Mouse (Mus musculus) hindbrain, embryonic 14.5 days (tissue): ENCODE measurements around the gene Hip1. TPM values are rescaled to one million over a fixed set of nuclear protein-coding genes. Genes with fewer than 3 reads are reported as not detected.

Experiments
- ATAC-seq: fragments of 200-750 bp; cut with Nextera tagmentation; 2 replicates; pipeline ENCODE4 v1.8.0; 2017; ENCODE audit warnings: moderate number of reproducible peaks, mild to moderate bottlenecking, moderate TSS enrichment, moderate library complexity; ENCODE audit not compliant: low FRiP score
- DNase-seq: peaks from one replicate; pipeline ENCODE4 v3.0.0-alpha.2; 2015; ENCODE audit warnings: low spot score
- H3K27ac ChIP-seq: fragments of 300-500 bp; sonication (generic); 2 replicates; pipeline ENCODE4 v1.5.1; 2014; ENCODE audit warnings: mild to moderate bottlenecking, moderate library complexity
- H3K27me3 ChIP-seq: fragments of 300-500 bp; sonication (generic); 2 replicates; pipeline ENCODE4 v1.6.1; 2014; ENCODE audit warnings: mild to moderate bottlenecking, low read length, mixed read lengths; ENCODE audit not compliant: control insufficient read depth, insufficient read depth
- H3K36me3 ChIP-seq: fragments of 300-500 bp; sonication (generic); replicated peaks from 2 replicates; pipeline ENCODE4 v1.6.1; 2014; ENCODE audit not compliant: control insufficient read depth, insufficient read depth
- H3K4me1 ChIP-seq: fragments of 300-500 bp; sonication (generic); replicated peaks from 2 replicates; pipeline ENCODE4 v1.6.1; 2014; ENCODE audit warnings: antibody characterized with exemption, low read length, mixed read lengths; ENCODE audit not compliant: control insufficient read depth, insufficient read depth
- H3K4me2 ChIP-seq: fragments of 300-500 bp; sonication (generic); replicated peaks from 2 replicates; pipeline ENCODE4 v1.6.1; 2014; ENCODE audit warnings: mild to moderate bottlenecking, moderate library complexity
- H3K4me3 ChIP-seq: fragments of 300-500 bp; sonication (generic); replicated peaks from 2 replicates; pipeline ENCODE4 v1.5.1; 2014; ENCODE audit warnings: mild to moderate bottlenecking, low read length
- H3K9ac ChIP-seq: fragments of 300-500 bp; sonication (generic); 2 replicates; pipeline ENCODE4 v1.6.1; 2014
- H3K9me3 ChIP-seq: fragments of 300-500 bp; sonication (generic); 2 replicates; pipeline ENCODE4 v1.6.1; 2016; ENCODE audit warnings: low read length; ENCODE audit not compliant: control insufficient read depth
- WGBS: fragments of 180-500 bp; shearing (Covaris S2); extraction: QIAGEN DNeasy Blood & Tissue Kit; methylation state at CpG from one replicate; pipeline ENCODE4 v1.1.7; 2014; 5-methylcytosine and 5-hydroxymethylcytosine counted together
- polyA plus RNA-seq: library from polyadenylated mRNA; unstranded; fragments of >200 nt; fragmentation: Nextera tagmentation; extraction: Ambion mirVana; gene quantifications from 2 replicates; pipeline ENCODE4 v1.2.1, GENCODE M21; 2014

Gene Hip1
- polyA plus RNA-seq, 1 experiment from 2014 or later = 48.4 TPM

DNA sequence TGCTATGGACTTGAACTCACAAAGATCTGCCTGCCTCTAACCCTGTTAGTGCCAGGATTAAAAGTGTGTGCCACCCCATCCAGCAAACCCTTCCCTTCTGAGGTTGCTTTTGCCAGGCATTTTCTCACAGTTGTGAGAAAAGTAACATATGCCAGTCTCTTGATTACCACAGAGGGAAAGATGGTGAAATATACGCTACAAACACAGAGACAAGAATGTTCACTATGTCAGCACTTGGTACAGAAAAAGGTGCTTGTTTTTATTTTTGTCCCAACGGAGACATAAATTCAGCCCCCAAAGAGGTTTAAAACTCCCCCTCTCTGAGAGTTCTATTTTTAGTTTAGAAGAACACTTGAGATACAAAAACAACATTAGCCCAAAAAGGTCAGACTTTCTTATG lies 20.8 kb downstream of the Hip1 start:
- Histone ChIP-seq H3K27ac (no peak overlapping the region), H3K9me3 (no peaks in the 10 kb centered on the region), H3K36me3 (no peaks in the 10 kb centered on the region), H3K4me1 (no peaks in the 10 kb centered on the region), H3K27me3 (no peaks in the 10 kb centered on the region), H3K4me2 (no peak overlapping the region), H3K4me3 (no peak overlapping the region), H3K9ac (no peak overlapping the region)
- ATAC-seq (no peak), DNase-seq (no peak)
- WGBS = 91% methylated on average over 2 of the region's 2 CpGs

DNA sequence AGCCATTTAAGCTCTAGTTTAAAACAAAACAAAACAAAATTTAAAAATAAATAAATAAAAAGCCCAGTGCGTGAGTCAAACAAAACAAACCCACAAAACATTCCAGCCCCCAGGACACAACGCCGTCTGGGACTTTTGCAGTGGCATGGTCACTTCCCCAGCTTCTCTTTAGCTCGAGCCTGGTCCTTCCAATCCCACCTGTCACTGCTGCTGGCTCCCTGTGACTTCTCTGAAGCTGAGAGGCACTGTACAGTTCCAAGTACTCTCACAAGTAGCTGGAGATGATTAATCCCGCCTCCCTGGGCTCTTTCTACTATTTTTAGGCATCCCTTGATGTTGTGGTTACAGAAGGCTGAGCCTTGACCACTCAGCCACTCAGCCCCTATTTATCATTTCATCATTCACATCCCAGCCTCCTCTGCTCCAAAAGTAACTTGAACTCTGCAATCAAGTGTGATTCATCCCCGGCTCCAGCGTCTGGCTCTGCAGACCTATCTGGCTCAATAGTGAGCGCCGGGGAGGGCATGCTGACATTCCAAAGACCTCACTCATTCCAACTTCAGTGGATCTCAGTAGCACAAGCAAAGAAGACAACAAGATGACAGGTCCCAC lies 22.7 kb downstream of the Hip1 start:
- ATAC-seq (no peak), DNase-seq (no peak)
- Histone ChIP-seq H3K27me3 (no peaks in the 10 kb centered on the region), H3K4me3 (no peak overlapping the region), H3K9me3 (no peaks in the 10 kb centered on the region), H3K9ac (no peak overlapping the region), H3K27ac (no peak overlapping the region), H3K4me1 (no peaks in the 10 kb centered on the region), H3K36me3 (no peaks in the 10 kb centered on the region), H3K4me2 (no peak overlapping the region)
- WGBS = 86% methylated on average over 9 of the region's 9 CpGs

GRCm38 (mm10) chr5:135517348-135517883 lies 27.5 kb downstream of the Hip1 start:
- no peak for ATAC-seq
- H3K4me2 ChIP-seq = no peak overlapping the region
- DNase-seq = no peak
- H3K36me3 ChIP-seq = no peaks in the 10 kb centered on the region
- peaks cover 8% of the 10 kb centered on the region; the same call in 1 of the 2 replicates for H3K9me3 ChIP-seq
- no peak overlapping the region for H3K4me3 ChIP-seq
- H3K4me1 ChIP-seq = no peaks in the 10 kb centered on the region
- H3K27ac ChIP-seq = no peak overlapping the region
- H3K9ac ChIP-seq = no peak overlapping the region
- WGBS = 72% methylated on average over 5 of the region's 5 CpGs
- no peaks in the 10 kb centered on the region for H3K27me3 ChIP-seq

DNA sequence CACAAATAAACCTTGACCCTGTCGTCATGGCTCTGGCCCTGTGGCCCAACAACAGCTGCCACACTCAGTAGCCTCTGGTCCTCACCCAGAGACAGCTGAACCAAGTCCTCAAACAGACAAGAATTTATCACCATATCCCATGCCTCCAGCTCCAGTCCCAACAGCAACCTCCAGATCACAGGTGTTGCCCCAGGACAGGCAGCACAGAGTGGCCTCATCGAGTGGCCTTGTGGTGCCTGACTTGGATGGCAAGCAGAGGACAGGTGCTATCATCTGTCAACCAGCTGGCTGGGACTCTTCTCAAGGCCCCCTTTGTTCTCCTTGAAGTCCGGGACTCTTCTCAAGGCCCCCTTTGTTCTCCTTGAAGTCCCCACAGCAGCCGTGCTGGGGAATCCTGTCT lies 31.8 kb downstream of the Hip1 start:
- ATAC-seq (no peak), DNase-seq (no peak)
- H3K27ac ChIP-seq = no peak overlapping the region
- no peaks in the 10 kb centered on the region for H3K27me3 ChIP-seq
- H3K9me3 ChIP-seq = peaks cover 8% of the 10 kb centered on the region; the same call in 1 of the 2 replicates
- 0 out of 2 replicates have a peak, but pooled peaks cover 3% of the 10 kb centered on the region for H3K4me1 ChIP-seq
- H3K4me2 ChIP-seq = no peak overlapping the region
- no peak overlapping the region for H3K4me3 ChIP-seq
- H3K9ac ChIP-seq = no peak overlapping the region
- 38% methylated on average over 4 of the region's 4 CpGs for WGBS
- H3K36me3 ChIP-seq = no peaks in the 10 kb centered on the region

DNA sequence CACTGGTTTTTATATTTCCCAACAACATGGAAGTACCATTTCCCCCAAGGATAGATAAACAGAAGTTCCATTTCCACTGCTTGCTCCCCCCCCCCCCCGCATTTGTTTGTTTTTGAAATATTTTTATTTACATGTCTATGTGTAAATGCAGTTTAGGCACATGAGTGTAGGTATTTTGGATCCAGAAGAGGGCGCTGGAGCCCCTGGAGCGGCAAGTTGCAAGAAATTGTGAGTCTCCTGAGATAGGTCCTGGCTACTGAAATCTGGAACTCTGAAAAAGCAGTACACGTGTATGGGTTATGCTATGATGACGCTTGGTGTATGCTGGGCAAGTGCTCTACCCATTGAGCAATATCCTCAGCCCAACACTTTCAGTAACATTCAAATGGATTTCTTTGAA lies 33.8 kb downstream of the Hip1 start:
- H3K27me3 ChIP-seq = no peaks in the 10 kb centered on the region
- H3K36me3 ChIP-seq = no peaks in the 10 kb centered on the region
- H3K4me1 ChIP-seq = peaks cover 15% of the 10 kb centered on the region
- ATAC-seq = no peak
- DNase-seq = no peak
- H3K4me2 ChIP-seq = no peak overlapping the region
- H3K9ac ChIP-seq = no peak overlapping the region
- H3K4me3 ChIP-seq = no peak overlapping the region
- H3K9me3 ChIP-seq = peaks cover 8% of the 10 kb centered on the region; the same call in 1 of the 2 replicates
- WGBS = 63% methylated on average over 5 of the region's 5 CpGs
- H3K27ac ChIP-seq = no peak overlapping the region

GRCm38 (mm10) chr5:135508284-135508683 lies 36.6 kb downstream of the Hip1 start:
- H3K27me3 ChIP-seq = no peaks in the 10 kb centered on the region
- no peak overlapping the region for H3K4me2 ChIP-seq
- DNase-seq = peak; percentile 29
- H3K4me1 ChIP-seq = peaks cover 15% of the 10 kb centered on the region
- H3K9me3 ChIP-seq = no peaks in the 10 kb centered on the region
- no peak overlapping the region for H3K27ac ChIP-seq
- no peak for ATAC-seq
- WGBS = 71% methylated on average over 3 of the region's 3 CpGs
- no peak overlapping the region for H3K4me3 ChIP-seq
- H3K36me3 ChIP-seq = no peaks in the 10 kb centered on the region
- H3K9ac ChIP-seq = no peak overlapping the region

- Histone ChIP-seq H3K27me3 (no peaks in the 10 kb centered on the region), H3K9ac (no peak overlapping the region), H3K4me2 (no peak overlapping the region), H3K4me1 (peaks cover 15% of the 10 kb centered on the region), H3K9me3 (no peaks in the 10 kb centered on the region), H3K36me3 (no peaks in the 10 kb centered on the region), H3K4me3 (no peak overlapping the region), H3K27ac (0 out of 2 replicates have a peak overlapping the region, but pooled peaks have one; percentile 26)
- WGBS = 46% methylated on average over 18 of the region's 18 CpGs
- no peak for ATAC-seq
- DNase-seq = no peak
Measured at GRCm38 (mm10) chr5:135507561-135508273, 37.2 kb downstream of the Hip1 start.

- WGBS = 75% methylated on average over 5 of the region's 5 CpGs
- no peak for DNase-seq
- Histone ChIP-seq H3K36me3 (no peaks in the 10 kb centered on the region), H3K27me3 (no peaks in the 10 kb centered on the region), H3K4me1 (peaks cover 15% of the 10 kb centered on the region), H3K27ac (no peak overlapping the region), H3K4me2 (no peak overlapping the region), H3K9me3 (no peaks in the 10 kb centered on the region), H3K4me3 (no peak overlapping the region), H3K9ac (no peak overlapping the region)
- no peak for ATAC-seq
Measured at GRCm38 (mm10) chr5:135505442-135505841, 39.5 kb downstream of the Hip1 start.

GRCm38 (mm10) chr5:135502931-135503330 lies 42.0 kb downstream of the Hip1 start:
- Histone ChIP-seq H3K4me3 (no peak overlapping the region), H3K4me2 (no peak overlapping the region), H3K4me1 (peaks cover 9% of the 10 kb centered on the region), H3K9ac (no peak overlapping the region), H3K27ac (no peak overlapping the region), H3K36me3 (no peaks in the 10 kb centered on the region), H3K27me3 (no peaks in the 10 kb centered on the region), H3K9me3 (no peaks in the 10 kb centered on the region)
- DNase-seq = no peak
- no peak for ATAC-seq
- 67% methylated on average over 7 of the region's 7 CpGs for WGBS
